Mouse (Mus musculus): ENCODE measurements around the gene Sprr2i.

Gene Sprr2i

DNA sequence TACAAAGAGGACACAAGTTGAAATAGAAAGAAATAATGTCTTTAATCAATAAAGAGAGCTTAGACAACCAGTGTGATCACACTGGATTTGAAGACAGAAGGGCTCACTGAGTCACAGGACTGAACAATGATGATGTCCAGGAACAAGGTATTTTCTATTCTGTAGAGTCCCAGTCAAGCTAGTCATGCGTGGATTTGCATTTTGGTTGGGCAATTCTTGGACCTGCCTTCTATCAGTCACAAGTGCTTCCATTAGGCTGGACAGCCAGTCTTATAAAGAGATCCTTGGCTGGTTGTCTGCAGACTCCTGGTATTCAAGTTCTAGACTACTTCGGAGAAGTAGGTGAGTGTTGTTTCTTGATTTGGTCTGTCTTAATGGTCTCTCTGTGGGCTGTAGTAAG is at the start of gene Sprr2i:
TSS of gene Sprr2i (plus strand) at position 301 of the 400 bp plus-strand sequence.
- in situ Hi-C loops (cut with MseI, MboI): no loop called here

DNA sequence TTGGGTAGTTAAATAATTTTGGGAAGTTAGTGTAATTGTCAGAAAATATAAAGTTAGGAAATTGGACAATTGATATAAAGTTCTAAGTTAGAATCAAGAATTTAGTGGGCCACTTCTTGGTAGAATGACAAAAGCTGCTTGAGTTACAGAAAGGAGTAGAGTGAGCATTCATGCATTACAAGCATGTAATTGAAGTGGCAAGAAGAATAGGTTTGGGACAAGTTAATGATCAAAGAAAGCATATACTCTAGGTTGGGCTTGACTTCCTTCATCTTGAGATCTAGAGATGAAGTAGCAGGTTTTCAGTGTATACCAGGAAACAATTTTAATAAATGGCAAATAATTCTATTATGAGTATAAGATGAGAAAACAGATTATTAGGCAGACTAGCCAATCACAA is 46.2 kb upstream of the Sprr2i start:
- in situ Hi-C loops (cut with MseI, MboI): no loop called here

DNA sequence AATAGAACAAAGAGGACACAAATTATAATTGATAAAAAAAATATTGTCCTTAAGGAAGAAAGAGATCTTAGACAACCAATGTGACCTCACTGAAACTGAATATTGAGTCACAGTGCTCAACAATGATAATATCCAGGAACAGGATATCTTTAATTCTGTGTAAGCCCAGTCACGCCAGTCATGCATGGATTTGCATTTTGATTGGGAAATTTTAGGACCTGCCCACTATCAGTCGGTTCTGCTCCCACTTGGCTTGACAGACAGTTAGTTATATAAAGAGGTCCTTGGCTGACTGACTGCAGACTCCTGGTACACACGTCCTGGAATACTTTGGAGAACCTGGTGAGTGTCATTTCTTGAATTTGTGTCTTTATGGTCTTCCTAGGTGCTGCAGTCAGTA is 42.9 kb upstream of the Sprr2i start, which contains the start of gene Sprr2f:
TSS of gene Sprr2f (plus strand) at position 301 of the 400 bp plus-strand sequence.
- in situ Hi-C loops (cut with MseI, MboI): no loop called here

DNA sequence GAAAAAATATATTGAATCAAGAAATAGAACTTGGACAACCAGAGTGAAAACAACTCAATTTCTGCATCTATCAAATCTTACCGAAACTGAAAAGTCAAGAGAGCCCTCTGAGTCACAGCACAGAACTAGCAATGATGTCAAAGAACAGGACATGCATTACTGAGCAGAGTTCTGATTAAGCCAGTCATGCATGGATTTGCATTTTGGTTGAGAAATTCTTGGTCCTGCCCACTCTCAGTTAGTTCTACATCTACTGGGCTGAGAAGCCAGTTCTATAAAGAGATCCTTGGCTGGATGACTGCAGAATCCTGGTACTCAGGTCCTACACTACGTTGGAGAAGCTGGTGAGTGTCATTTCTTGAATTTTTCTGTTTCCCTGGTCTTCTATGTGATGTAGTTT is 34.2 kb upstream of the Sprr2i start:
- in situ Hi-C loops (cut with MseI, MboI): no loop called here

DNA sequence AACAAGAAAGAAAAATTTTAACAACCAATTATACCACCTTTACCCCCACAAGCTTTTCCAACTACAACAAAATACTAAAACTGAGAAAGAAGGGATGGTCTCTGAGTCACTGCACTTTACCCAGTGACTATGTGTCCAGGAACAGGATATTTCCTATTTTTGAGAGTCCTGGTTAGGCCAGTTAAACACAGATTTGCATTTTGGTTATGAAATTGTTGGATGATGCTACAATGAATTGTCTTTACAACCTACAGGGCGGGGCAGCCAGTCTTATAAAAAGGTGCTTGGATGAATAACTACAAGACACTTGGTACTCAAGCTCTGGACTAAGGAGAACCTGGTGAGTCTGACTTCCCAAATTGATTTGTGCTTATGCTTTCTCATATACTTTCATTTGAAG is 22.4 kb upstream of the Sprr2i start, which contains the start of gene Sprr2h:
TSS of gene Sprr2h (plus strand) at position 301 of the 400 bp plus-strand sequence.
- in situ Hi-C loops (cut with MseI, MboI): no loop called here

DNA sequence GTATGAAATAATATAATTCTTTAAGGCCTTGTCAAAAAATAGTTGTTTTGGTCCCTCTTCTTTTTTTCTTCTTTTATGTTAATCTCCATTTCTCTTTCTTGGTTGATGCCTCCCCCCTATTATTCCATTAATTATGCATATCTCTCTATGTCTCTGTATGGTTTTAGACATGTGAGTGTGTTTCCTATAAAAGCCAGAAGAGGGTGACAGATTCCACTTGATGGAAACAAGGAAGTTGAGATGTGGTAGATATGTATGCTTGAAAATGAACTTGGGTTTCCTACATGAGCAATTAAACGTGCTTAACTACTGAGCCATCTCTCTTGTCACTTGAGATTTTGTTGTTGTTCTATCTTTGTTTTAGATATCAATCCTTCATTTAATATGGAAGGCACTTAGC is 13.5 kb upstream of the Sprr2i start:
- in situ Hi-C loops (cut with MseI, MboI): no loop called here

DNA sequence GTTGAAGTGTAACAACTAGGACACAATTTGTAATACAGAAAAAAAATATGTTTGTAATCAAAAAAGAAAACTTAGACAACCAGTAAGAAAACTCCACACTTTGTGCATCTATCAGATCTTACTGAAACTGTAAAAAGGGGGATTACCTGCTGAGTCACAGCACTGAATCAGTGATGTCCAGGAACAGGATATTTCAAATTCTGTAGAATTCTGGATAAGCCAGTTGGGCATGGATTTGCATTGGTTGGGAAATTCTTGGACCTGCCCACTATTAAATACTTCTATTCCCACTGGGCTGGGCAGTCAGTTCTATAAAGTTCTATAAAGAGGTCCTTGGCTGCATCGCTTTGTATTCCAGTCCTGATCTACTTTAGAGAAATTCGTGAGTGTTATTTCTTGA is 10.0 kb downstream of the Sprr2i start, which contains the start of gene Sprr2j-ps:
TSS of gene Sprr2j-ps (plus strand) at position 301 of the 400 bp plus-strand sequence.
- in situ Hi-C loops (cut with MseI, MboI): no loop called here

DNA sequence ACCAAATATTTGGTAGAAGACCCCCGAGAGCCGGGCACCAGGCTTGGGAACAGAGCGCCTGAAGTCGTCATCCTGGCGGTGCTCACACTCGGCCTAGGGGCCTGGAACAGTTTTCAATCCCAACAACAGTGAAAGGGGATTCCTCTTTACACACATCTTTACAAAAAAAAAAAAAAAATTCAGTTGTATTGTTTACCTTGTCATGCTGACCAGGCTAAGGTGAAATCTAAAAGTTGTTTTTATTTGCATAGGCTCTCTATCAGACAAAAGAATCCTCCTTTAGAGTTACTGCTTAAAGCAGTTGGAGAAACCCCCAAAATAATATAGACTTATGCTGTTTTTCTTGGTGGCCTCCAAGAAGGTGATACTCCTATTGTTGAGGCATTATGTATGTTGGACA is 21.5 kb downstream of the Sprr2i start, which contains the start of gene Gm9774:
TSS of gene Gm9774 (minus strand) at position 101 of the 400 bp plus-strand sequence.
- in situ Hi-C loops (cut with MseI, MboI): no loop called here

DNA sequence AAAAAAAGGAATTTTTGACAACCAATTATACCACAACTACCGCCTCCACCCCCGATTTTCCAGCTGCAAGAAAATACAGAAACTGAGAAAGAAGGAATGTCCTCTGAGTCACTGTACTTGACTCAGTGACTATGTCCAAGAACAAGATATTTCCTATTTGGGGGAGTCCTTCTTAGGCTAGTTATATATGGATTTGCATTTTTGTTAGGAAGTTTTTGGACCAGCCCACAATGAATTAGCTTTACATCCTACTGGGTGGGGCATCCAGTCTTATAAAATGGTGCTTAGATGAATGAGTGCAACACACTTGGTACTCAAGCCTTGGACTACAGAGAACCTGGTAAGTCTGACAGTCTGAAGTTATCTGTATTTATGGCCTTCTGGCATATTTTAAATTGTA is 24.5 kb downstream of the Sprr2i start, which contains the start of gene Sprr2k:
TSS of gene Sprr2k (plus strand) at position 301 of the 400 bp plus-strand sequence.
- in situ Hi-C loops (cut with MseI, MboI): no loop called here

DNA sequence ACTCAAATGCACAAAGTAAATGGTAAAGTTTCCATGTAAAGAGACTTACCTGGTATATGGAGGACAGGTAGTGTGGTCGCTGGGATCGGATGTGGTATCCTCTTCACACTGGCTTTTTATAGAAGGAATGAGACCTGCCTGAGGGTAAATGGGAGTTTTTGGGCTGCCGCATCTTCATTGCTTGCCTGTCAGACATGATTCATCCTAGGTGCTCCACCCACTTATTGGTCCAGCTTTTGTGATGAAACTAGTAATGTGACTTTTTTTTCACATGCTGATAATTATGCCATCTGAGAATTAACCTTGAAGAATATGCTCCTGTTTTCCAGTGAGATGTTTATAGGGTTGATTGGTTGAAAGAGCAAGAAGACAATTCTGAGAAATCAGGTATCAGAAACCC is 30.9 kb downstream of the Sprr2i start, which contains the start of gene Sprr1b:
TSS of gene Sprr1b (minus strand) at position 101 of the 400 bp plus-strand sequence.
- in situ Hi-C loops (cut with MseI, MboI): no loop called here

DNA sequence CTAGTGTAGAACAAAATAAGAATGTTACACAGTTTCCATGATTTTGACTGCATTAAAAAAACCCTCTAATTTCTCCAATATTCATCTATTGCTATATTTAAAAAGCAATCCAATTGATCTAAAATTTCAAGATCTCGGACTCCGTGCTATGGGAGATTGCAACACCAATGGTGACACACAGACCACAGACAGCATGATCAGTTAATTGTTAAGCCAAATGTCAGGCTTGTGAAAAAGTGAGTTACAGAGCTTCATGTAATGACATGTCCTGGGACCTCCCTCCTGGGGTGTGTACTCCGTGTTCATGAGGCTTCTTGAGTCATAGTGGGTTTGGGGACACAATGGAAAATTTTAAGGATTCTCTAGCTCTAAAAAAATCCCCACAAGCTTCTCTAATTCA is 32.4 kb downstream of the Sprr2i start:
- in situ Hi-C loops (cut with MseI, MboI): no loop called here

DNA sequence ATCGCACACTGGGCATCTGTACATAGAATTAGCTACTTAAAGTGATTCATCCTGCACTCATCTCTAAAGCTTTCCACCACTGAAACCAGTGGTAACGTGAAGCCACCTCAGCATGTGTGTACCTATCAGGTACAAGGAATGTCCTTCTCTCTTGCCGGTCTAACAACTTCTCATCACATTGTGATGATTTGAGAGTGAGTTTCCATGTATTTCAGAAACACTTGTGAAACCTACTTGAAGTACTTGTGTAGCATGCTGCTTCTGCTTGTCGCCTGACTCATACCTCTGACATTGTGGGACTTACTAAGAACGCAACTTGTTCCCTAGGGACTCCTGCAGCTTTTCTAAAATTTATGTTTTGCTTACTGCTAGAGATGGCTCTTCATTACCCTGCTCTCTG is 47.4 kb downstream of the Sprr2i start:
- in situ Hi-C loops (cut with MseI, MboI): no loop called here

DNA sequence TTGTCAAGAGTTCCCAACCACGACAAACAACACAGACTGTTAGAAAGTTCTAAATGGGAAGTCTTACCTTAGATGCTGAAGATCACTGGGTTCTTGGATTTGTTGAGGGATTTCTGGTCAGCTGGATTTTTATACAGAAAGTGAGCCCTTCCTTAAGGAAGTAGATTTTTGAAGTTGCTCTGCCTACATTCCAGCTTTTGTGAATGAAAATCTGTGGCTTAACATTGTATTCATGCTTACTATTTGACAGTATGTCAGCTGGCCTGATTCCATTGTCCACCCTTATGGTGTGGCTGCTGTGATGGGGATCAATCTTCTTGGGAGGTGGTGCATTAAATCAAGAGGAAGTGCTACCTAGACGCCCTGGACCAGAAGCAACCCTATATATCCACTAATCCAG is 50.8 kb downstream of the Sprr2i start, which contains the start of gene Sprr3:
TSS of gene Sprr3 (minus strand) at position 101 of the 400 bp plus-strand sequence.
- in situ Hi-C loops (cut with MseI, MboI): no loop called here
